Mouse (Mus musculus) limb, embryonic 11.5 days (tissue): ENCODE measurements around the gene Dnajb11. TPM values are rescaled to one million over a fixed set of nuclear protein-coding genes. Genes with fewer than 3 reads are reported as not detected.

Experiments used
- ATAC-seq: fragments of 200-750 bp; cut with Nextera tagmentation; 2 replicates; pipeline ENCODE4 v1.8.0; 2017; ENCODE audit warnings: low read depth; ENCODE audit not compliant: insufficient number of reproducible peaks, low FRiP score, low TSS enrichment
- DNase-seq: peaks from one replicate; pipeline ENCODE4 v3.0.0-alpha.2; 2015; ENCODE audit warnings: low spot score
- H3K27ac ChIP-seq: fragments of 300-500 bp; sonication (generic); replicated peaks from 2 replicates; pipeline ENCODE4 v1.5.1; 2014; ENCODE audit warnings: low read depth, mild to moderate bottlenecking, low read length
- H3K27me3 ChIP-seq: fragments of 300-500 bp; sonication (generic); 2 replicates; pipeline ENCODE4 v1.6.1; 2014; ENCODE audit warnings: mild to moderate bottlenecking, low read length, mixed read lengths; ENCODE audit not compliant: control insufficient read depth, insufficient read depth
- H3K36me3 ChIP-seq: fragments of 300-500 bp; sonication (generic); 2 replicates; pipeline ENCODE4 v1.6.1; 2014; ENCODE audit warnings: mild to moderate bottlenecking, low read length, moderate library complexity, mixed read lengths; ENCODE audit not compliant: control insufficient read depth, insufficient read depth
- H3K4me1 ChIP-seq: fragments of 300-500 bp; sonication (generic); 2 replicates; pipeline ENCODE4 v1.6.1; 2014; ENCODE audit warnings: low read length, mixed read lengths; ENCODE audit not compliant: control insufficient read depth, insufficient read depth
- H3K4me2 ChIP-seq: fragments of 300-500 bp; sonication (generic); 2 replicates; pipeline ENCODE4 v1.6.1; 2014; ENCODE audit warnings: low read depth, mild to moderate bottlenecking, moderate library complexity; ENCODE audit not compliant: severe bottlenecking
- H3K4me3 ChIP-seq: fragments of 300-500 bp; sonication (generic); 2 replicates; pipeline ENCODE4 v1.5.1; 2014; ENCODE audit warnings: low read depth, low read length
- H3K9ac ChIP-seq: fragments of 300-500 bp; sonication (generic); 2 replicates; pipeline ENCODE4 v1.6.1; 2014; ENCODE audit warnings: mild to moderate bottlenecking, low read length
- H3K9me3 ChIP-seq: fragments of 300-500 bp; sonication (generic); 2 replicates; pipeline ENCODE4 v1.6.1; 2016; ENCODE audit warnings: low read length; ENCODE audit not compliant: control insufficient read depth
- WGBS: fragments of 180-500 bp; shearing (Covaris S2); extraction: QIAGEN DNeasy Blood & Tissue Kit; methylation state at CpG from one replicate; pipeline ENCODE4 v1.1.7; 2014; 5-methylcytosine and 5-hydroxymethylcytosine counted together
- polyA plus RNA-seq: library from polyadenylated mRNA; unstranded; fragments of >200 nt; fragmentation: Nextera tagmentation; extraction: Ambion mirVana; gene quantifications from 2 replicates; pipeline ENCODE4 v1.2.1, GENCODE M21; 2014

The Dnajb11 gene
- polyA plus RNA-seq, 1 experiment from 2014 or later: 106 TPM

DNA sequence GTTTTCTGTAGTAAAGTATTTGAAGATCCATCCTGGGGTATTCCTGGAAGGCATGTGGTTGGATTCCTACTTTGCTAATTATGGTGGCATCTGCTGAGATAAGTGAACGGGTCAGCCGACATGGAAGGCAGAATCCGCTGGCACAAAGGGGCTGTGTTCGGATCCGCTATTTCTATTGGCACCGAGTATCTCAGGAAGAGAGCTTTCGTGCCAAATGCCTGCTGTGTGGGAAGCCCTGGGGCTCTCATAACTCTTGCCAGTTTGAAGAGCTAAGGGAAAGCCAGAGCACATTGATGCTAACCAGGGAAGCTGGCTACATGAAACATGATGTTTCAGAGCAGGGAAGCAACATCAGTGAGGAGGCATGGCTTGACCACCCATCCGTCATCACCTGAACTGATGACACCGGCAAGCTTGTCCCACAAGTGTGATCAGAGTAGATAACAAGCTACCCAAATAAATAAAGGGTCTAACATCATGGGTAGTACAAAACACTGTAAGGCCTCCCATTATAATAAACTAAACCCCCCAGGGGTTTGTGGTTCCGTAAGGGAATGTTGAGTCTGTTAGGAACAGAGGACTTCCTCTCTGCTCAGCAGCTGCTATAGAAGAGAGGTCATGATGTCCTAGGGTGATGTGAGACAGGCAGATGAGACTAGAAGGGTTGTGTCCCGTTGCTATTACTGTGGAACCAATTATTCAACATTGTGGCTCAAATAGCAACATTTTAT is 20.2 kb downstream of the Dnajb11 start:
- WGBS: 84% methylated on average over 11 of the region's 11 CpGs
- DNase-seq (no peak), ATAC-seq (no peak)
- no peak overlapping the region for H3K4me2 ChIP-seq
- H3K4me3 ChIP-seq: no peak overlapping the region
- H3K9me3 ChIP-seq: no peaks in the 10 kb centered on the region
- no peak overlapping the region for H3K27ac ChIP-seq
- no peak overlapping the region for H3K9ac ChIP-seq
- peaks cover 9% of the 10 kb centered on the region for H3K4me1 ChIP-seq
- no peaks in the 10 kb centered on the region for H3K27me3 ChIP-seq
- H3K36me3 ChIP-seq: no peaks in the 10 kb centered on the region; the same call in 1 of the 2 replicates

DNA sequence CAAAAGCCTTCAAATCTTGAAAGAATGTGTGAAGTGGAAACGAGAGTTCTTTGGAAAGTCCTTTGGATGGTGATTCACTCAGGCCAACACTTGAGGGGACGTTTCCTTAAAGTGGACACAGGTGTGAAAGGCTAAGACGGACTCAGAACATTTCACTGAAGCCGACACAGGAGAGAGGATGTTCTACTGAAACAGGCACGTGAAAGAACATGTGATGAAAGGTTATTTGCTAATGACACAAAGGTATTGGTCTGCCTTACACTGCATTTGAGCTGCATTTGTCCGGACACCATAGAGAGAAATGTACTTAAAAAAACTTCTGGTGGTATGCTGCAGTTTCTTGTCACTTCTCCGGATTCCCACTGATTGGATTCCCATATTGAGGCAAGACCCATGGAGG is 21.1 kb downstream of the Dnajb11 start:
- H3K27ac ChIP-seq: no peak overlapping the region
- H3K9me3 ChIP-seq: no peaks in the 10 kb centered on the region
- no peak overlapping the region for H3K4me2 ChIP-seq
- no peak overlapping the region for H3K4me3 ChIP-seq
- ATAC-seq: no peak
- H3K4me1 ChIP-seq: peaks cover 9% of the 10 kb centered on the region
- H3K36me3 ChIP-seq: no peaks in the 10 kb centered on the region
- H3K27me3 ChIP-seq: no peaks in the 10 kb centered on the region
- no peak overlapping the region for H3K9ac ChIP-seq
- DNase-seq: no peak
- WGBS: 80% methylated on average over 7 of the region's 7 CpGs

DNA sequence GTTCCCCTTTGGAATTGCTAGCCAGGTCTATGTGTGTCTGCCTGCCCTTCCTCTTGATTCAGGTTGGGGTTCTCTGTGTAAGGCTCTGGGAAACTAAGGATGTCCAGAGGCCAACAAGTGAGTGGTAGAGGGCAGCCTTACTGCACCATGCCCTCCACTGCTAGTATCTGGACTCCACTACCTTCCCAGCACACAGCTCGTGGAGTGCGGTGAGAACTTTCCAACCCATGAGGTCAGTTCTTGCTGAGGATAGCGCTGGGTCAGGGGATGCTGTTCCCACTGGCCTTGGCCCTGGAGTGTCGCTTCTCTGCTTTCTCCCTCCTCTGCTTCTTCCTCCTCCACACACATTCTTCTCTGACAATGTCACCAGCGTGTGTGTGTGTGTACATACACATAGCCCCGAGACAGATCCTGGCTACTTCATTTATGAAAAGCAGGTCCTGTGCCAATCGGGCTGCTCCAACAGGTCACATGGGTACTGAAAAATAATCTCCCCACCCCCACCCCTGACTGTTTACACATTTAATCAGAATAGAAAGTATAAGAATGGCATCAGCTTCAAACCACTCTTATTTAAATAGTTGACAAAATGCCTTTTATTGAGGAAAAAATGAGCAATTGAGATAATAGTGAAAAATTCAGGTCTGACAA is 22.4 kb downstream of the Dnajb11 start:
- H3K36me3 ChIP-seq: no peaks in the 10 kb centered on the region
- DNase-seq: no peak
- H3K27me3 ChIP-seq: no peaks in the 10 kb centered on the region
- peaks cover 9% of the 10 kb centered on the region for H3K4me1 ChIP-seq
- no peak overlapping the region for H3K9ac ChIP-seq
- no peaks in the 10 kb centered on the region for H3K9me3 ChIP-seq
- 68% methylated on average over 7 of the region's 7 CpGs for WGBS
- no peak overlapping the region for H3K4me2 ChIP-seq
- H3K27ac ChIP-seq: no peak overlapping the region
- no peak overlapping the region for H3K4me3 ChIP-seq
- ATAC-seq: no peak

DNA sequence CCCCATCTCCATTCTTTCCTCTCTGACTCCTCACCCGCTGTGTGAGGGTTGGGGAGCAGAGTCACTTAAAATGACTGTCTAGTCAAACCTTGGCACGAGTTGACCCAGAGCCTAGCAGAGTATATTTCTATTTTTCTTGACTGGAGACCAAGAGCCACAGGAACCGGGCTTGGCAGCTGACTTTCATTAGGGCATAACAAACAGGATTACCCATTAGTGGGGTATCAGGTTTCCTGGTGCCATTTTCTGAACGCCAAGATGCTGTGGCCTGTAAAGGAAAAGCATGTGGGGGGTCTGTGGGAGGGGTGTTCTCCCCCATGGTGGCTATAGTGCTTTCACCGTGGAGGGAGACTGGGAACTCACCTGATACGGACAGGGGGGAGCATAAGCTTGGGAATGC is 23.3 kb downstream of the Dnajb11 start:
- no peak overlapping the region for H3K27ac ChIP-seq
- H3K4me1 ChIP-seq: peaks cover 9% of the 10 kb centered on the region
- peak; percentile 66 for DNase-seq
- H3K36me3 ChIP-seq: no peaks in the 10 kb centered on the region
- 5% methylated on average over 6 of the region's 6 CpGs for WGBS
- ATAC-seq: 0 out of 2 replicates have a peak, but pooled peaks have one; percentile 57
- no peak overlapping the region for H3K4me3 ChIP-seq
- H3K9me3 ChIP-seq: no peaks in the 10 kb centered on the region
- H3K9ac ChIP-seq: no peak overlapping the region
- no peak overlapping the region for H3K4me2 ChIP-seq
- no peaks in the 10 kb centered on the region for H3K27me3 ChIP-seq

DNA sequence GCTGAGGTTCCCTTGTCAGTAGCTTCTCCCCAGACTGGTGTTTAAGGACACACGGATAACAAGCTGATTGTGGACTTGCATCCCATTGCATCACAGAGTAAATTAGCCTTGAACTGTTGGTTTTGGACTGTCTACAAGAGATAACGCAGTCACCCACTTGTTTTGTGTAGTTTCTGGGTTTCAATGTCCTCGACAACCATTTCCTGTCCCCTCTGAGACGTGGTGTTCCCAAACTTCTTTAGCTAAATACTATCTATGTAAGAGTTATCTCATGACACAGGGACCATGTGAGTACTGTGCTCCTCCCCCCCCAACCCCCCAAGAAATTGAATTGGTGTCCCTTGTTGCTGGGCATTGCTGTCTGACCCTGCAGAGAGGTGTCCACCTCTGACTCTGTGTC is 23.8 kb downstream of the Dnajb11 start:
- DNase-seq (no peak), ATAC-seq (no peak)
- Histone ChIP-seq H3K4me2 (no peak overlapping the region), H3K9me3 (no peaks in the 10 kb centered on the region), H3K9ac (no peak overlapping the region), H3K4me3 (no peak overlapping the region), H3K27me3 (no peaks in the 10 kb centered on the region), H3K27ac (no peak overlapping the region), H3K36me3 (no peaks in the 10 kb centered on the region), H3K4me1 (peaks cover 9% of the 10 kb centered on the region)
- 79% methylated on average over 4 of the region's 4 CpGs for WGBS

DNA sequence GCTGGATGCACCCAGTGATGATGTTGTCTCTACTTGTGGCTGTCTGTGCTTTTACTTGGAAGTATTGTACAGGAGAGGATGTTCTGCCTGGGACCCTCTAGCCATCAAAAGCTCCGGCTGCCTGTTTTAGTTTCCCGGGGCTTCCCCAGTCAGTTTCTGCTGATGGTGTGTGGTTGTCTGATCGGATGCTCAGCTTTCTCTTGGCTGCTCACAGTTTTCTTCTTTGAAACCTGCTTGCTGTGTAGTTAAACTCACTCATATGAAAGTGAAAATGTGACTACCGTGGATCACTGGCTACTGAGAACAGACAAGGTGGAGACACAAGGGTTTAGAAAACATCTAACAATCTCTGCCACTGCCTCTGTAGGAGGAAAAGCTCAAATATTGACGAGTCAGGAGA is 25.8 kb downstream of the Dnajb11 start:
- ATAC-seq (no peak), DNase-seq (no peak)
- Histone ChIP-seq H3K4me1 (peaks cover 9% of the 10 kb centered on the region), H3K36me3 (no peaks in the 10 kb centered on the region), H3K27me3 (no peaks in the 10 kb centered on the region), H3K9ac (no peak overlapping the region), H3K9me3 (no peaks in the 10 kb centered on the region), H3K4me2 (no peak overlapping the region), H3K4me3 (no peak overlapping the region), H3K27ac (no peak overlapping the region)
- 84% methylated on average over 5 of the region's 5 CpGs for WGBS

DNA sequence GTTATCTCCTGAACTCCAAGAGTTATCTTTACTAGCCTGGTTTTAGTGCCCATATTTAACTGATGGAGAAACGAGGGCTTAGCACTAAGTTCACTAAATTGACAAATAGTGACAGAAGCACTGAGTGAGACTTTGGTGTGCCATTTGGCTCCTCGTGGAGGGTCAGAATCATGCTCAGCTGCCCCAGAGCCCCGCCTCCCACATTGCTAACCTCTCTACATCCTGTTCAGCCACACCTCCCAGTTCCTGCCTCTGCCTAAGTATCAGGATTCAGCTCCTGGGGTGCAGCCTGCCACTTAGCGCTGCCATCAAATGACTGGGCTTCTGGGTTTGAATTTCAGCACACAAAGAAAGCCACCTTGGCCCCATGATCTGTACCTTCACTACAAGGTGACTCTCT is 27.7 kb downstream of the Dnajb11 start:
- ATAC-seq: no peak
- 18% methylated on average over 4 of the region's 4 CpGs for WGBS
- no peaks in the 10 kb centered on the region for H3K36me3 ChIP-seq

DNA sequence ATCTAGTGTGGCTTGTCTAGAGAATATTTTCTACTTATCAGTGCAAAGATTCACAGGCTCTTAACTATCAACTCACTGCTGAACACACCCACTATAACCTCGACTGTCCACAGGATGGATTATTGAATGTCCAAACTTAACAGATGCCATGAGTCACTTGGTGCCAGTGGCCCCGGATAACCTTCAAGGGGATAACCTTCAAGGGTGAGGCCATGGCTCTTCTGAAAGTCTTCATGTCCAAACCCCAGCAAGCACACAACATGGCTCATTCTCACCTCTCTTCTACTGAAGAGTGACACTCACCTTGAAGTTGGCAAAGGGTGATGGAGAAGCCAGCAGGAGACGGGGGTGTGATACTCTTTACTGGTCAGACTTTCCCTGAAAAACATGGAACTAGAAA is 29.1 kb downstream of the Dnajb11 start:
- DNase-seq (no peak), ATAC-seq (no peak)
- no peak overlapping the region for H3K4me3 ChIP-seq
- no peaks in the 10 kb centered on the region for H3K36me3 ChIP-seq
- no peak overlapping the region for H3K4me2 ChIP-seq
- no peaks in the 10 kb centered on the region for H3K27me3 ChIP-seq
- no peaks in the 10 kb centered on the region for H3K9me3 ChIP-seq
- H3K27ac ChIP-seq: no peak overlapping the region
- WGBS: 88% methylated on average over 3 of the region's 3 CpGs
- no peaks in the 10 kb centered on the region for H3K4me1 ChIP-seq
- H3K9ac ChIP-seq: no peak overlapping the region

More for the DNA sequence above, 27.7 kb downstream of the Dnajb11 start:
- no peaks in the 10 kb centered on the region for H3K9me3 ChIP-seq
- H3K27ac ChIP-seq: no peak overlapping the region
- no peaks in the 10 kb centered on the region for H3K27me3 ChIP-seq
- H3K4me1 ChIP-seq: peaks cover 9% of the 10 kb centered on the region
- no peak overlapping the region for H3K4me2 ChIP-seq
- no peak overlapping the region for H3K9ac ChIP-seq
- DNase-seq: no peak
- no peak overlapping the region for H3K4me3 ChIP-seq
